Mouse (Mus musculus): ENCODE data around the gene Saa3. TPM values are rescaled to one million over a fixed set of nuclear protein-coding genes. Genes with fewer than 3 reads are reported as not detected.
"Not testable (repeated sequence)": the region's sequence is repeated elsewhere in the genome, so short reads cannot be mapped to it uniquely, and the experiment has no call there.

The Saa3 gene
- total RNA-seq, 1 experiment from 2014 or later, result 1.4 TPM

DNA sequence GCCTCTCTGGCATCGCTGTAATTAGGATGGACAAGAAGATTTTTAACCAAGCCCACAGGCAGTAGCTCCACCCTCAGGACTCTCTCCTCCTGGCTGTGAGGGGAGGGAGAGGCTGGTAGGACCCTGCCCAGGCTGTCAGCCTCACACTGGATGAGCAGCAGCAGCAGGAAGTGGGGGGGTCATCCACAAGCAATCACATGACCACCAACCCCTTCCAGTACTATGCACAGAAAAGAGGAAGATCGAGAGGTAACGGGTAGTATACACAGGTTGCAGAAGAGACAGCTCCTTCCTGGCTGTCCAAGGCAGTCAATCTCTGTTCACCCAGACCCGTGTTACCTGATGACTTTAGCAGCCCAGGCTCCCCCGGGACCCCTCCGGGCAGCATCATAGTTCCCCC lies 3.2 kb downstream of the Saa3 start:
- DNase-seq, result no peak

DNA sequence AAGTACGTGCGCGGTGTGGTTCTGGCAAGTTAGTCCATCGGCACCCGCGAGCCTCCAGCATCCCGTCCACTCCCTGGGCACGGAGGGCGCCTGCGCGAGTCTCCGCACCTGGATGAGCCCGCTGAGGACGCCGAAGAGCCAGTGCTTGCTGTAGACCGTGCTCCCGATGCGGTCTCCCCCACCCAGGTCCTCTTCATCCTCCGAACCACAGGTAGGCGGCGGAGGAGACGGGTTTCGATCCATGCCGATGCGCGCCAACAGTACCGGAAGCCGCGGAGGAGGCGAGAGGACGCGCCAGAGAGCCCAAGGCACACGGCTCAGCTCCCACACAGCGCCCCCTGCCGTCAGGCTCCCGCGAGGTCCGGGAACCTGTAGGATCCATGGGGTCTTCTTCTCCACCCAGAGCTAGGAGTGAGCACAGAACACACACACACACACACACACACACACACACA lies 5.1 kb downstream of the Saa3 start, which contains the start of gene Saal1:
Gene Saal1 (minus strand): TSS at position 291 of the 455 bp plus-strand sequence.
- DNase-seq, result peak; percentile 93

DNA sequence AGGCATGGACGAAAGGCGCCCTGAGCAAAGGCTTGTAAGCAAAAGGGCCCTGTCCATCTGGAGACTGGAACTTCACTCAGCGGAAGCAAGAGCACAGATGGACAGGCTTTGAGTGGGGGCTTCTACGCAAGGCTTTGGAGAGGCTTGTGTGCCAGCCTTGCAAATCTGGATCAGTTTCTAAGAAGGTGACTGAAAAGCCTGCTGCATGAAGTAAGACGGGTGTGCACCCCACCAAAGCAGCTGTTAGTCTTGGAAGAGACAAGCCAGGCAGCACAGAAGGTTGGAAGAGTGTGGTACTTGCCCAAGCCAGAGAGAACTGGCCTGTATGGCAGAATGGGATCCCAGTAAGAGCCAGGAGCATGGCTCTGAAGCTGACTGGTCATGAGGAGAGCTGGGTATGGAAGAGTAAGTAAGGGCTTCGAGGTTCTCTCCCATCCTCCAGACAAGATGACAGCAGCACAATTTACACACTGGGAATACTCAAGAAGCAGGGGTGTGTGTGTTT lies 14.9 kb downstream of the Saa3 start:
- DNase-seq, result no peak

DNA sequence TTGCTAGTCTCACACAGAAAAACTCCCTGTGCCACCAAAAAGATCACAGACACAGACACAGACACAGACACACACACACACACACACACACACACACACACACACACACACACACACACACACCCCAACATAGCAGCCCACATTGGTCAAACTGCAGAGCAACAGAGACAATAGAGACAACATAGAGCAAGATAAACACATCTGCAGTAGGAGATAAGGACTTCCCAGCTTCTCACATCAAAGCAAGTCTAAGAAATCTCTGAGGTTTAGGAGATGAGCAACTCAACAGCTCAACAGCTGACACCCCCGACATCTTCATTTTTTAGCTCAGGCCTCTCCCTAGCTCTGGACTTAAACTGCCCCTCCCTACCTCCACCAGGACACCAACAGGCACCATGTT lies 18.7 kb downstream of the Saa3 start:
- no peak for DNase-seq

DNA sequence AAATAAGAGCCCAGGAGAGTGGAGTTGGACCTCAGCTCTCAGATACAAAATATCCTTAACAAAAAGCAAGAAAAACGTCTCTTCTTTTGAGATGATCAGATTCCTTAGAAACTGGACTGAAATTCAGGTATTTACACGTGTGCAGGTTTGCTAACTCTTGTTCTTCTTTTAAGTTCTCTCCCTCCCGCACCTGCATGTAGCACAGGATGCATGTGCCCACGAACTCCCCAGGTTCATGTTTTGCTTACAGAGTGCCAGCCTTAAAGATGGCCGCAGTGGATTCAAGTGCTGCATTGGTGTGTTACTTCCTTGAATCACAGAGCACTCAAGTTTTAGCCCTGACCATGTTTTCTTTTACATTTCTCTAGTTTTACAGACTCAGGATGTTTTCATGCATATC lies 28.7 kb downstream of the Saa3 start:
- no peak for DNase-seq

DNA sequence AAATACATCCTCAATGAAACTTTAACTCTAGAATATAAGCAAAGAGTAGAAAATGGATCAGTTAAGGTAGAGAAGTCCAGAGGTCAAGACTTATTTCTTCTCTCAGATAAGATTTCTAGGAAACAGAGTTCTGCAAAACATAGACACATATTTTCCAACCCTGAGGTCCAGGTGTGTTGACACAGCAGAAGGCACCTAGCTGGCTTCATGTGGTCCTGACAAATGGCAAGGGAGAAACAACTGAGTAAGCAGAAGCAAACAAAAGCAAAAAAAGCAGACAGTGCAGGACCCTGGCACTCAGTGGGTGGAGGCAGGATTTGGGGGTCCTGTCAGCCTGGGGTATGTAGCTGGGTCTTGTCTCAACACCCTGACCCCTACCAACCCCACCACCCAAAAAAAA lies 34.8 kb downstream of the Saa3 start:
- no peak for DNase-seq

DNA sequence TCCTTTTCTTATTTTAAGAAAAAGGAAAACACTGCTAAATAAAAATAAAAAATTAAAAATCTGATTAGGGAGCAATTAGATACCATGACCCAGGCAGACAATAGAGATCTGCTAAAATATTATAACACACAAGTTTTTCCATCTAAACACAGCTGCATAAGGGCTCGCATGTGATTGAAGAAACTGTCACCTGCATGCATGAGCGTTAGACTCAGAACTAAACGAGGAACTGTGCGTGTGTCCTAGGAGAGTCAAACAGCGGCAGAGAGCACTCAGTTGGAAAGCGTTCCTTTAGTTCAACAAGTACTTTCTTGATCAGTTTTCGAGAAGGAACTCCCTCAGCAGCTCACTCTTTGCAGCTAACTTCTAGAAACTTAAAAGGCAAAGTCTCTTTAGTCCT lies 36.5 kb downstream of the Saa3 start:
- not testable (repeated sequence) for DNase-seq

DNA sequence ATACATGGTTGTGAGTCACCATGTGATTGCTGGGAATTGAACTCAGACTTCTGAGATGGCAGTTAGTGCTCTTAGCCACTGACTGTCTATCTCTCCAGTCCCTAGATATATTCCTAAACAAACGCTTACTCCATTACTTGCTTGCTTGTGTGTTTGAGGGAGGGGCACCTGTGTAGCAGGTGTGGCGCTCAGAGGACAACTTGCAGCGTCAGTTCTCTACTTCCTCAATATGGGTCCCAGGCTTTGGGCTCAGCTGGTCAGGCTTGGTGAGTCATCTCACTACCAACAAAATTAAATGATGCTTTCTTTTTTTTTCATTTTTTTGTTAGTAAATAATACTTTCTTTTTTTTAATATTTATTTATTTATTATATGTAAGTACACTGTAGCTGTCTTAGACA lies 37.1 kb downstream of the Saa3 start:
- no peak for DNase-seq

DNA sequence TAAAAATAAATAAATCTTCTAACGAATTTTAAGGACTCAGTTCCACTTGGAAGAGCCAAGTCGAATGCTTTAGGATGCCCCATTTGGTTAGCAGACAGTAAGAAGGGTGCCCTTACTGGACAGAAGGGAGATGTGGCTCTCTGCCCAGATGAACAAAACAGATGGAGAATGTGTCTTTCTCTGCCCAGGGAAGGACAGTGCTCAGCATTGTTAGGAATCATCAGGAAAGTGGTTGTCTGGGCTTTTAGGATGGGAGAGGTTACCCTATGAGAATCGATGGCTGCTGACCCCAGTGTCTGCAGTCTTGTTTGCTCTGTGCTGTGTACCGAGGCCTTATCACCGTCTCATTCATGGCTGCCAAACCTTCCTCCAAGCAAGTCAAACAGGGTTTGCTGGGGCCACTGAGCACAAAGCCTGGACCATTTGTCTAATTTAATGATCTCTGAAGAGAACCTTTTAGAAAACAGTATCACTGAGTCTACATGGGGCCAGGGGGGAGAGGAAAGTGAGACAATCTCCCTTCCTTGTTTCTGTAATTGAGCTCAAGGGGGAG lies 38.6 kb downstream of the Saa3 start:
- DNase-seq, result no peak

DNA sequence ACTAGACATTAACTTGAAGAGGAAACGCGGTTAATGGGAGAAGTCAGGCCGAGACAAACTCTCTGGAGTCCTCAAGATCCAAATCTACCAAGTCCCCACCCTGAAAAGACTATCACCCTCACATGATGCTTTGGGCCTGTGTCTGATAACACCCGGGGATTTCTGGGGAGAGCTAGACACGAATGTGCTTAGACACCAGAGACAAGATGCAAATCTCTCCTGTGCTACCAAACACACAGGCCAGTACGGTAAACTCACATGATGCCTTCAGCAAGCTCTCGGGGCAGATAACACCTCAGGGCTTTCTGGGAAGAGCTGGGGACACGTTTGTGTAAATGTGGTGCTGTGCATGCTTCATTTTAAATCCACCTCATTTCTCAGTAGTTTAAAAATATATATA lies 39.6 kb downstream of the Saa3 start:
- DNase-seq, result no peak

DNA sequence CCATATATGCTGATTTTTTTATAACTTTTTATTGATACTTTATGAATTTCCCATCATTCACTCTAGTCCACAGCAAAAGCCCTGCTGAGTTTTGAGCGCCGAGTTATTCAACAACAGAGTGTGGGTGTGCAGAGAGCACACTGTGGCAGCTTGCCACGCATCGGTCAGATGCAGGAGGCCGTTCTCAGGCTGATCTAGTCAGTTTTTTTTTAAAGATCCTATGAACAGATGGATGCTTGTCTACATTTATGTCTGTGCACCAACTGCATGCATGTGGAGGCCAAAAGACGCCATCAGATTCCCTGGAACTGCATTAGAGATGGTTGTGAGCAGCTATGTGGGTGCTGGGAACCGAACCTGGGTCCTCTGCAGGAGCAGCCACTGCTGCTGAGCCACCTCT lies 40.4 kb downstream of the Saa3 start:
- no peak for DNase-seq

DNA sequence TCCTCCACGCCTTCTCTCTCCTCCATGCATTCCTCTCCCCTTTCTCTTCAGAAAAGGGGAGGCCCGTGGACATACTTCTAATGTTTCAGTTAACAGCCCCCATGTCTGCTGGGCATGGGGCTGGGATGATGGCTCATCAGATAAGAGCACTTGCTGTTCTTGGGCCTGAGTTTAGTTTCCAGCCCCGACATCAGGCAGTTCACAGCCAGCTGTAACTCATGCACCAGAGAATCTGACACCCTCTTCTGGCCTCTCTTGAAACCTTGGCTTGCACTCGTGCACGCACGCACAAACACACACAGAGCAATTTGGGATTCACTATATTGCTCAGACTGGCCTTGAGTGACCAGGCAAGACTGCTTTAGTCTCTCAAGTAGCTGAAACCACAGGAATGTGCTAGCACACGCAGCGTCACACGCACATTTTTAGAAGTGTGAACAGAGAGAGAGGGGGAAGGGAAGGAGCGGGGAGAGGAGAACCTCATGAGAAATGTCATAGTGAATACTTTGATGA lies 43.3 kb downstream of the Saa3 start, which contains the start of gene Tph1:
Gene Tph1 (minus strand): TSS at position 378 of the 513 bp plus-strand sequence.
- no peak for DNase-seq

DNA sequence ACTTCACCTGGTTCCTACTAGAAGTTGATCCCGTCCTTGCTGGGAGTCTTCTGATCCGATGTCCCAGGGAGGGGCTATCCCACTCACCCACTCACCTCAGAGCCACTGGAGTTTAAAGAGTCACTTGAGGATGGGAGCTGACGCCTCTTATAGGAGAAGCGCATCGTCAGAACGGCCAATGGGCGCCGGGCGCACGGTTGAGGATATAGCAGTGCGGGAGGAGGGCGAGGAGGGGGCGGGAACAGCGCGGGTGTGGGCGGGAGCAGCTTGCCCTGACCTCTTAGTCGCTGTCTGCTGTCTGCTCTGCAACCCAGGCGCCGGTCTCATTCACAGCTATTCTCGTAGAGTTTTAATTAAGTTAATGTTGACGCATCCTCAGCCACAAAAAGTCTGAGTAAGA lies 48.2 kb downstream of the Saa3 start:
- DNase-seq, result peak; percentile 24

DNA sequence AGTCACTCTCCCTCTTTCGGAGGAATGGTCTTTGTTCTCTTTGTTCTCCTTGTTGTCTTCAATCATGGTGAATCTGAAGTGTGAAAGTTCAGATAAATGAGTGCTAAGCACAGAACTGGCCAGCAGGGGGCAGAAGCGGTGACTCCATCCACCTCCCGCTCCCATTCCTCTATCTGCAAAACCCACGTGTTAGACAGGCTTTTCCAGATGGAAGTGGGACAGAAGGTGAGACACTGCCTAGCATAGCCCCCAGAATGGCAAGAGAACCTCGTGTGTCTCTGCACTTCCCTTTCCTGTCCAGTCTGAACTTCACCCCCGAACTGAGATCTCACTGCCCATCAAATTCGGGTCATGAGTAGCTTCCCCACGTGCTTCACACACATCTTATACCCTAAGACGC lies 50.3 kb downstream of the Saa3 start:
- peak; percentile 44 for DNase-seq

Other genes starting within 250 kb of the Saa3 start
- gene Sergef, start 75.9 kb downstream of the Saa3 start, total RNA-seq (2021), result 13.8 and 14.0 TPM in 2 replicates
- gene Tph1, start 43.2 kb downstream of the Saa3 start, total RNA-seq (2021), result 0.26 TPM in 1 of 2 replicates, not detected in the other
- gene Saal1, start 5.0 kb downstream of the Saa3 start, total RNA-seq (2021), result 8.3 and 9.9 TPM in 2 replicates
- gene Saa4, start 16.9 kb upstream of the Saa3 start, total RNA-seq (2021), result 1.3 and 16.7 TPM in 2 replicates
- 0.85 TPM in 1 of 2 replicates, not detected in the other for gene Saa1, start 27.3 kb upstream of the Saa3 start, total RNA-seq (2021)
- 0.63 TPM in 1 of 2 replicates, not detected in the other for gene Saa2, start 36.1 kb upstream of the Saa3 start, total RNA-seq (2021)
- 18.7 and 19.0 TPM in 2 replicates for gene Hps5, start 80.4 kb upstream of the Saa3 start, total RNA-seq (2021)
- gene Gtf2h1, start 80.4 kb upstream of the Saa3 start, total RNA-seq (2021), result 41.1 and 41.3 TPM in 2 replicates
- 529 and 592 TPM in 2 replicates for gene Ldha, start 125.8 kb upstream of the Saa3 start, total RNA-seq (2021)
- not detected in 2 replicates for gene Ldhc, start 145.5 kb upstream of the Saa3 start, total RNA-seq (2021)
- gene Tsg101, start 204.3 kb upstream of the Saa3 start, total RNA-seq (2021), result 90.5 and 92.7 TPM in 2 replicates
- 16.7 and 20.1 TPM in 2 replicates for gene Uevld, start 242.8 kb upstream of the Saa3 start, total RNA-seq (2021)